Mouse (Mus musculus) megakaryocyte, embryonic 14.5 days (primary cell): ENCODE data around the gene Adam19.

Experiments used
- FLI1 ChIP-seq: IDR thresholded peaks from 2 replicates; pipeline ENCODE4 v1.6.1; 2012; ENCODE audit warnings: low read length, inconsistent platforms, mixed read lengths
- GATA1 ChIP-seq: IDR thresholded peaks from 3 replicates; pipeline ENCODE4 v1.6.1; 2012; ENCODE audit warnings: mixed read lengths, low read length, inconsistent platforms, borderline replicate concordance

GRCm38 (mm10) chr11:46110156-46110944, 54.6 kb downstream of the Adam19 start:
- no peak for TF ChIP-seq GATA1
- no peak for TF ChIP-seq FLI1
